Mouse (Mus musculus) liver, embryonic 14.5 days (tissue): ENCODE results near the gene Smarcc2. TPM values are rescaled to one million over a fixed set of nuclear protein-coding genes. Genes with fewer than 3 reads are reported as not detected.

ENCODE experiments used
- ATAC-seq: fragments of 200-750 bp; cut with Nextera tagmentation; 2 replicates; pipeline ENCODE4 v1.8.0; 2017; ENCODE audit warnings: moderate number of reproducible peaks, mild to moderate bottlenecking, moderate library complexity; ENCODE audit not compliant: insufficient read depth
- DNase-seq, 3 experiments: peaks; one replicate each; pipeline ENCODE4 v3.0.0-alpha.2; 2012 to 2013; ENCODE audit warnings: low read depth in 3 of 3, low spot score in 3 of 3
- H3K27ac ChIP-seq: fragments of 300-500 bp; sonication (generic); 2 replicates; pipeline ENCODE4 v1.5.1; 2014; ENCODE audit warnings: moderate library complexity, mild to moderate bottlenecking, control low read depth, inconsistent platforms
- H3K27me3 ChIP-seq: fragments of 300-500 bp; sonication (generic); 2 replicates; pipeline ENCODE4 v1.6.1; 2014; ENCODE audit warnings: mild to moderate bottlenecking, low read length, moderate library complexity; ENCODE audit not compliant: control insufficient read depth, insufficient read depth
- H3K36me3 ChIP-seq: fragments of 300-500 bp; sonication (generic); replicated peaks from 2 replicates; pipeline ENCODE4 v1.6.1; 2014; ENCODE audit warnings: low read depth; ENCODE audit not compliant: control insufficient read depth, insufficient read depth
- H3K4me1 ChIP-seq, 2 experiments: fragments of 200-500 bp in 1 of 2; fragments of 300-500 bp in 1 of 2; sonication (generic) in 1 of 2; replicated peaks; 2 replicates each; pipeline ENCODE4 v1.6.1; 2012 to 2014; ENCODE audit warnings: antibody characterized with exemption in 1 of 2, inconsistent platforms in 1 of 2, low read length in 1 of 2; ENCODE audit not compliant: control insufficient read depth in 2 of 2, insufficient read depth in 2 of 2
- H3K4me2 ChIP-seq: fragments of 300-500 bp; sonication (generic); 2 replicates; pipeline ENCODE4 v1.6.1; 2014; ENCODE audit warnings: low read depth, mild to moderate bottlenecking, control low read depth, moderate library complexity
- H3K4me3 ChIP-seq, 2 experiments: fragments of 200-500 bp in 1 of 2; fragments of 300-500 bp in 1 of 2; sonication (generic) in 1 of 2; 2 replicates each; pipeline ENCODE4 v1.5.1; 2012 to 2014; ENCODE audit warnings: low read depth in 2 of 2, low read length in 2 of 2, mild to moderate bottlenecking in 2 of 2, control low read depth in 1 of 2, inconsistent platforms in 1 of 2, moderate library complexity in 1 of 2; ENCODE audit not compliant: insufficient read depth in 1 of 2
- H3K9ac ChIP-seq: fragments of 300-500 bp; sonication (generic); replicated peaks from 2 replicates; pipeline ENCODE4 v1.6.1; 2014; ENCODE audit warnings: mild to moderate bottlenecking, control low read depth, moderate library complexity
- H3K9me3 ChIP-seq: fragments of 300-500 bp; sonication (generic); 2 replicates; pipeline ENCODE4 v1.6.1; 2016; ENCODE audit warnings: low read length, mixed read lengths; ENCODE audit not compliant: control insufficient read depth
- CTCF ChIP-seq: IDR thresholded peaks from 2 replicates; pipeline ENCODE4 v1.5.1; 2016; ENCODE audit warnings: antibody characterized with exemption, low read depth, control low read depth
- EP300 ChIP-seq: IDR thresholded peaks from 2 replicates; pipeline ENCODE4 v1.6.1; 2016; ENCODE audit warnings: antibody characterized with exemption, low read depth
- WGBS: fragments of 180-500 bp; shearing (Covaris S2); extraction: QIAGEN DNeasy Blood & Tissue Kit; methylation state at CpG from one replicate; pipeline ENCODE4 v1.1.7; 2014; ENCODE audit not compliant: insufficient replicate concordance; 5-methylcytosine and 5-hydroxymethylcytosine counted together
- polyA plus RNA-seq, 2 experiments: library from polyadenylated mRNA; depleted of rRNA in 1 of 2; stranded (reverse) in 1 of 2; unstranded in 1 of 2; fragments of >200 nt; fragmentation: Nextera tagmentation in 1 of 2; extraction: Ambion mirVana in 1 of 2; gene quantifications; 2 replicates each; pipeline versions ENCODE4 v1.2.1 to v1.2.3; 2012 to 2014

The Smarcc2 gene
- polyA plus RNA-seq, 2 experiments = 27.7 to 29.8 TPM

DNA sequence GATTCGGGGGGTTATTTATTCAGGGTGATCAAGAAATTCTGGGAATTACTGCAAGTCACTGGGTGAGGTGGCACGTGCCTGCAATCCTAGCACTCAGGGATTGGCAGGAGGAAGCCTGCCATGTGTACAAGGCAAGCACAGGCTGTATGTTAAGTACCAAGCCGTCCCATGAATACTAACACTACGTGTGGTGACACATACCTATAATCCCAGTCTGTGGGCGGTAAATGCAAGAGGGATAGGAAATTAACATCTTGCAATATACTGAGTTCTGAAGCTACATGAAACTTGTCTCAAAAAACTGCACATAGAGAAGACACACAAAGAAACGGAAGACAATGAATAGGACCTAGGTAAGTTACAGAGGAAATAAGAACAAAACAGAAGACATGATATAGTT lies 8.0 kb upstream of the Smarcc2 start:
- H3K9me3 ChIP-seq = no peaks in the 10 kb centered on the region
- no peak overlapping the region for H3K27ac ChIP-seq
- 64% methylated on average over 6 of the region's 6 CpGs for WGBS
- no peaks in the 10 kb centered on the region for H3K27me3 ChIP-seq
- DNase-seq (no peak), ATAC-seq (no peak)
- H3K36me3 ChIP-seq = no peaks in the 10 kb centered on the region
- peaks cover 0 to 5% of the 10 kb centered on the region in 2 experiments; a peak in 1 of 4 replicates for H3K4me1 ChIP-seq
- no peak overlapping the region for H3K4me3 ChIP-seq
- TF ChIP-seq CTCF (no peak), EP300 (no peak)
- no peak overlapping the region for H3K4me2 ChIP-seq
- H3K9ac ChIP-seq = no peak overlapping the region

DNA sequence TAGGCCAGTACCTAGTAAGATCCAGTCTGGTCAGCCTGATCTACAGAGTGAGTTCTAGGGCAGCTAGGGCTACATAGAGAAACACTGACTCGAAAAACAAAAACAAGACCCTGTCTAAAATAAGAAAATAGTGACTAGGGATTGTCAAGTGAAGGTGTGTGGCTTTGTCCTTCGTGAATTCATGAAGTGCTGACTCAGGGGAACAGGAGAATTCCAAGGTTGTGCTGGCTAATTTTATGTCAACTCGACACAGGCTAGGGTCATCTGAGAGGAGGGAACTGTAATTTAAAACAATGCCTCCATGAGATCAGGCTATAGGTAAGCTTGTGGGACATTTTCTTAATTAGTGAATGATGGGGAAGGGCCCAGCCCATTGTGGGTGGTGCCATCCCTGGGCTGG lies 4.6 kb upstream of the Smarcc2 start:
- H3K36me3 ChIP-seq = no peaks in the 10 kb centered on the region
- H3K4me1 ChIP-seq = peaks cover 0 to 10% of the 10 kb centered on the region in 2 experiments; a peak in 2 of 4 replicates
- ATAC-seq (no peak), DNase-seq (no peak)
- no peak overlapping the region for H3K27ac ChIP-seq
- H3K4me2 ChIP-seq = no peak overlapping the region
- WGBS = 69% methylated on average over 3 of the region's 3 CpGs
- H3K27me3 ChIP-seq = no peaks in the 10 kb centered on the region
- H3K9ac ChIP-seq = no peak overlapping the region
- H3K9me3 ChIP-seq = no peaks in the 10 kb centered on the region
- no peak overlapping the region for H3K4me3 ChIP-seq
- TF ChIP-seq CTCF (no peak), EP300 (no peak)

DNA sequence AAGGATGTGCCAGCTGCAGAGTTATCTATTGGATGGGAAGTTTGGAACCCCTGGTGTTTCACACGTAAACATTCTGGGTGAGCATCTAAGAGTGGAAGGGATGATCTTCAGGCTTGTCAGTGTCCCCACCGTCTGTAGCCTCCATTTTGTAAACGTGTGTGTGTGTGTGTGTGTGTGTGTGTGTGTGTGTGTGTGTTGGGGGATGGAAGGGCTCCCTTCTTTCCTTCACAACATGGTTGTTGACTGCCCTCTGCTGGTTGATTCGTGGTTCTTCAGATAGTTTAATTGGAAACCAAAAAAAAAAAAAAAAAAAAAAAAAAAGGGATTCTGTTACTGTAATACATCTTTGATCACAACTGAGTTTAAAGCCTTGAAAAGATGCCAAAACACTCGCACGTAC lies 3.8 kb upstream of the Smarcc2 start:
- 1% methylated on average over 6 of the region's 6 CpGs for WGBS
- no peak overlapping the region; the same call in 1 of the 2 replicates for H3K9ac ChIP-seq

DNA sequence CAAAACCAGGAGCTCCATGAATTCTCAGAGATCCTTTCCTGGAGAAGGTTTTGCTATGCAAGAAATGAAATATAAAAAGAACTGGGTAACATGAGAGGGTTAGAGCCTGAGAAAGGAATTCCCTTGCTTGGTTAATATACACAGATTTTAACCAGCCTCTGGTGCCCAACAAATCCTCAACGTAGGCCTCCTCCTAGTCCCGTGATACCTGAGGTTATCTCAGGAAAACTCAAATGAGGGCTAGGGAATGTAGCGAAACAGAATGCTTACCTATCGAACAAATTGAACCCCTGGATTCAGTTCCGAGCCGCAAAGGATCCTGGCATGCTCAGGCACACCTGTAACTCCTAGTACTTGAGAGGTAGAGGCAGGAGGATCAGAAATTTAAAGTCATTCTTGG lies 1.4 kb upstream of the Smarcc2 start:
- TF ChIP-seq EP300 (no peak), CTCF (no peak)
- Histone ChIP-seq H3K9ac (no peak overlapping the region), H3K27me3 (no peaks in the 10 kb centered on the region), H3K36me3 (peaks cover 11% of the 10 kb centered on the region), H3K27ac (no peak overlapping the region), H3K4me3 (no peak overlapping the region), H3K4me1 (peaks cover 5 to 19% of the 10 kb centered on the region in 2 experiments), H3K4me2 (no peak overlapping the region), H3K9me3 (no peaks in the 10 kb centered on the region)
- WGBS = 83% methylated on average over 6 of the region's 6 CpGs
- DNase-seq = no peak
- no peak for ATAC-seq

More for the DNA sequence above, 3.8 kb upstream of the Smarcc2 start:
- Histone ChIP-seq H3K4me3 (no peak overlapping the region), H3K4me1 (peaks cover 2 to 11% of the 10 kb centered on the region in 2 experiments), H3K4me2 (peak overlapping the region; percentile 22; the same call in 1 of the 2 replicates), H3K27me3 (no peaks in the 10 kb centered on the region), H3K9me3 (no peaks in the 10 kb centered on the region), H3K27ac (no peak overlapping the region), H3K36me3 (no peaks in the 10 kb centered on the region)
- peak; percentile 59 to 70 (median 62) for DNase-seq
- no peak for ATAC-seq
- TF ChIP-seq EP300 (no peak), CTCF (peak; percentile 79)

DNA sequence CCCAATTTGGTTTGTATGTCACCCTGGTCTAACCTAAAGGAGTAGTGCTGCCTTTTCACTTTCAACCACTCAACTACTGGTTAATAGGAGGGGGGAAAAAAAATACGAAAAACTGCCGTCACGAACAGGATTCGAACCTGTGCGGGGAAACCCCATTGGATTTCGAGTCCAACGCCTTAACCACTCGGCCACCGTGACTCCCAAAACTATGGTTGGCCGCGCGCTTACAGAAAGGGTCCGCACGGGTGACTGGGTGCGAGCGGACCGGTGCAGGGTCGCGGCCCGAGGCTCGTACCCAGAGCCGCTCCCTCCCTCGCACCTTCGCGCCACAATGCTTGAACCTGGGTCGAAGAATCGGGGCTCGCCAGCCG lies 715 bp upstream of the Smarcc2 start:
- H3K9ac ChIP-seq = peak overlapping the region; percentile 94

More for the DNA sequence above, 715 bp upstream of the Smarcc2 start:
- Histone ChIP-seq H3K4me3 (peak overlapping the region; percentile 75 to 89), H3K36me3 (peaks cover 17% of the 10 kb centered on the region), H3K9me3 (no peaks in the 10 kb centered on the region), H3K4me1 (peaks cover 5 to 19% of the 10 kb centered on the region in 2 experiments), H3K27me3 (no peaks in the 10 kb centered on the region), H3K4me2 (peak overlapping the region; percentile 88), H3K27ac (peak overlapping the region; percentile 78)
- peak; percentile 61 for ATAC-seq
- TF ChIP-seq EP300 = no peak; the same call in 1 of the 2 replicates
- no peak for TF ChIP-seq CTCF
- DNase-seq = peak; percentile 74 to 76 (median 74)
- WGBS = under 1% methylated on average over 29 of the region's 29 CpGs
